Mouse (Mus musculus): ENCODE measurements around the gene Fancm. TPM values are rescaled to one million over a fixed set of nuclear protein-coding genes. Genes with fewer than 3 reads are reported as not detected.

Fancm gene
- total and polyA plus RNA-seq, 2 experiments: 0.70 to 3.8 TPM

GRCm38 (mm10) chr12:65048799-65049198 is 26.6 kb upstream of the Fancm start:
- Histone ChIP-seq H3K27ac (replicated peaks; ENCODE audit: insufficient read depth, low read depth, low read length) (no peak overlapping the region), H3K4me1 (ENCODE audit: control insufficient read depth, insufficient read depth, low read length) (no peaks in the 10 kb centered on the region), H3K27me3 (ENCODE audit: control insufficient read depth, insufficient read depth, low read length) (no peaks in the 10 kb centered on the region), H3K4me3 (ENCODE audit: insufficient read depth, low read depth, low read length) (no peak overlapping the region), H3K9ac (ENCODE audit: low read depth, low read length) (no peak overlapping the region), H3K36me3 (ENCODE audit: control insufficient read depth, insufficient read depth, low read length) (peaks cover 37% of the 10 kb centered on the region), H3K79me2 (ENCODE audit: control insufficient read depth, insufficient read depth, low read length) (peaks cover 3% of the 10 kb centered on the region; the same call in 1 of the 2 replicates)
- no peak for DNase-seq (ENCODE audit: extremely low read depth, low read depth, low spot score)
- TF ChIP-seq POLR2A (IDR thresholded peaks at IDR 0.05; ENCODE audit: extremely low read depth, insufficient read depth, low read length) (no peak), CTCF (IDR thresholded peaks at IDR 0.05; ENCODE audit: low read depth, low read length) (no peak)

DNA sequence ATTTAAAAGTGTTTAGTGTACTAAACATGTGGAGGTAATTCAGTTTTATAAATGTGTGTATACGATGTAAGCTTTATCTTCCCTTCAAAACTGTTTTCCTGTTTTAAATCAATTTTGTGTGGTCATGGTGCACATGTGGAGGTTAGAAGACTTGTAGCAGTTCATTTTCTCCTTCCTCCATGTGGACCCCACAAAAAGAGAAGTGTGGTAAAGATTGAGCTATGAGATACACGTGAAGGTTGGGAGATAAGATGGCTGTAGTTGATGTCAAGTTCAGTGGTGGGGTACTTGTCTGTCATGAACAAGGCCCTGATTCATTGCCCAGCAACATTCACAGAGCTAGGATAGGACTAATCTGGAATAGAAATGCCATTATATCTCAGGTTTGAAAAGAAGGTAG is 17.2 kb upstream of the Fancm start:
- H3K36me3 ChIP-seq (ENCODE audit: control insufficient read depth, insufficient read depth, low read length): peaks cover 59% of the 10 kb centered on the region
- no peak overlapping the region for H3K9ac ChIP-seq (ENCODE audit: low read depth, low read length)
- no peak overlapping the region for H3K4me3 ChIP-seq (ENCODE audit: insufficient read depth, low read depth, low read length)
- DNase-seq (ENCODE audit: extremely low read depth, low read depth, low spot score): no peak
- no peak overlapping the region for H3K27ac ChIP-seq (replicated peaks; ENCODE audit: insufficient read depth, low read depth, low read length)
- TF ChIP-seq POLR2A (IDR thresholded peaks at IDR 0.05; ENCODE audit: extremely low read depth, insufficient read depth, low read length) (no peak), CTCF (IDR thresholded peaks at IDR 0.05; ENCODE audit: low read depth, low read length) (no peak)
- no peaks in the 10 kb centered on the region for H3K27me3 ChIP-seq (ENCODE audit: control insufficient read depth, insufficient read depth, low read length)
- no peaks in the 10 kb centered on the region for H3K79me2 ChIP-seq (ENCODE audit: control insufficient read depth, insufficient read depth, low read length)
- H3K4me1 ChIP-seq (ENCODE audit: control insufficient read depth, insufficient read depth, low read length): no peaks in the 10 kb centered on the region
- 78% methylated on average over 2 of the region's 2 CpGs for WGBS

DNA sequence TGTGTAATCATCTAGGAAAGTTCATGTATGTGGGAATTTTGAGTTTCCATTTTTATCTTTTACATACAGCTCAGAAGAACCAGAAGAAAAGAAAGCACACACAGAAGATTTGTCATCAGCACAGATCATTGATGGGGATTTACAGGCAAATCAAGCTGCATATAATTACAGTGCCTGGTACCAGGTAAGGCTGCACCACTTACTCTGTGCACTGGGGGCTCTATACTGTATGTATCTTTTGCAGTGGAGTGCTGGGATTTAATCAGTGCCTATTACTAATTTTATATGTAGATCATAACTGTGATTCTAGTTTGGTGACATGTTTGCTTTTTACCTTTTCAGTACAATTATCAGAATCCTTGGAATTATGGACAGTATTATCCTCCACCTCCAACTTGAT is 14.3 kb upstream of the Fancm start:
- no peak for TF ChIP-seq POLR2A (IDR thresholded peaks at IDR 0.05; ENCODE audit: extremely low read depth, insufficient read depth, low read length)
- TF ChIP-seq CTCF (IDR thresholded peaks at IDR 0.05; ENCODE audit: low read depth, low read length): no peak
- no peak overlapping the region for H3K4me3 ChIP-seq (ENCODE audit: insufficient read depth, low read depth, low read length)
- DNase-seq (ENCODE audit: extremely low read depth, low read depth, low spot score): no peak
- H3K9ac ChIP-seq (ENCODE audit: low read depth, low read length): no peak overlapping the region
- no peaks in the 10 kb centered on the region for H3K27me3 ChIP-seq (ENCODE audit: control insufficient read depth, insufficient read depth, low read length)
- H3K36me3 ChIP-seq (ENCODE audit: control insufficient read depth, insufficient read depth, low read length): peaks cover 53% of the 10 kb centered on the region
- H3K79me2 ChIP-seq (ENCODE audit: control insufficient read depth, insufficient read depth, low read length): no peaks in the 10 kb centered on the region
- H3K4me1 ChIP-seq (ENCODE audit: control insufficient read depth, insufficient read depth, low read length): no peaks in the 10 kb centered on the region
- H3K27ac ChIP-seq (replicated peaks; ENCODE audit: insufficient read depth, low read depth, low read length): no peak overlapping the region

DNA sequence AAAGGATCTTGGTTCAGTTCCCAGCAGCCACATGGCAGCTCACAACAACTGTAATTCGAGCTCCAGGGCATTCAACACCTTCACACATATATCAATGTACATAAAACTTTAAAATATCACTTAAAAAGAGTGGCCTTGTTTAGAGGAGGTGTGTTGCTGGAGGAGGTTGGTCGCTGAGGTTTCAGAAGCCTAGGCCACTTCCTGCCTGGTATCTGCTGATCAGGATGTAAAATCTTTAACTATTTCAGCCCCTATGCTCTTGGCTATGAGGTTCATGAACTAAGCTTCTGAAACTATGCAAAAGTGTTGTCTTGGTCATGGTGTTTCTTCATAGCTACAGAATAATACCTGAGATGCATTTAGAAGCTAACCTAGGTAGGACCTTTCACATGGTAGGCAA is 10.2 kb upstream of the Fancm start:
- Histone ChIP-seq H3K9ac (ENCODE audit: low read depth, low read length) (no peak overlapping the region), H3K79me2 (ENCODE audit: control insufficient read depth, insufficient read depth, low read length) (no peaks in the 10 kb centered on the region)

GRCm38 (mm10) chr12:65066234-65066633 is 9.2 kb upstream of the Fancm start:
- no peak for DNase-seq (ENCODE audit: extremely low read depth, low read depth, low spot score)
- WGBS: 41% methylated on average over 3 of the region's 3 CpGs
- Histone ChIP-seq H3K27ac (replicated peaks; ENCODE audit: insufficient read depth, low read depth, low read length) (no peak overlapping the region), H3K27me3 (ENCODE audit: control insufficient read depth, insufficient read depth, low read length) (no peaks in the 10 kb centered on the region), H3K36me3 (ENCODE audit: control insufficient read depth, insufficient read depth, low read length) (peaks cover 36% of the 10 kb centered on the region), H3K79me2 (ENCODE audit: control insufficient read depth, insufficient read depth, low read length) (no peaks in the 10 kb centered on the region), H3K4me1 (ENCODE audit: control insufficient read depth, insufficient read depth, low read length) (no peaks in the 10 kb centered on the region), H3K9ac (ENCODE audit: low read depth, low read length) (no peak overlapping the region), H3K4me3 (ENCODE audit: insufficient read depth, low read depth, low read length) (no peak overlapping the region)
- TF ChIP-seq POLR2A (IDR thresholded peaks at IDR 0.05; ENCODE audit: extremely low read depth, insufficient read depth, low read length): no peak
- TF ChIP-seq CTCF (IDR thresholded peaks at IDR 0.05; ENCODE audit: low read depth, low read length): no peak

More for the DNA sequence above, 10.2 kb upstream of the Fancm start:
- no peak for DNase-seq (ENCODE audit: extremely low read depth, low read depth, low spot score)
- Histone ChIP-seq H3K27ac (replicated peaks; ENCODE audit: insufficient read depth, low read depth, low read length) (no peak overlapping the region), H3K36me3 (ENCODE audit: control insufficient read depth, insufficient read depth, low read length) (peaks cover 44% of the 10 kb centered on the region), H3K4me3 (ENCODE audit: insufficient read depth, low read depth, low read length) (no peak overlapping the region), H3K27me3 (ENCODE audit: control insufficient read depth, insufficient read depth, low read length) (no peaks in the 10 kb centered on the region), H3K4me1 (ENCODE audit: control insufficient read depth, insufficient read depth, low read length) (no peaks in the 10 kb centered on the region)
- WGBS: 65% methylated on average over 2 of the region's 2 CpGs
- no peak for TF ChIP-seq CTCF (IDR thresholded peaks at IDR 0.05; ENCODE audit: low read depth, low read length)

- Histone ChIP-seq H3K27ac (replicated peaks; ENCODE audit: insufficient read depth, low read depth, low read length) (no peak overlapping the region), H3K79me2 (ENCODE audit: control insufficient read depth, insufficient read depth, low read length) (no peaks in the 10 kb centered on the region), H3K36me3 (ENCODE audit: control insufficient read depth, insufficient read depth, low read length) (peaks cover 24% of the 10 kb centered on the region), H3K9ac (ENCODE audit: low read depth, low read length) (no peak overlapping the region), H3K4me3 (ENCODE audit: insufficient read depth, low read depth, low read length) (no peak overlapping the region), H3K4me1 (ENCODE audit: control insufficient read depth, insufficient read depth, low read length) (no peaks in the 10 kb centered on the region), H3K27me3 (ENCODE audit: control insufficient read depth, insufficient read depth, low read length) (no peaks in the 10 kb centered on the region)
- no peak for TF ChIP-seq POLR2A (IDR thresholded peaks at IDR 0.05; ENCODE audit: extremely low read depth, insufficient read depth, low read length)
- TF ChIP-seq CTCF (IDR thresholded peaks at IDR 0.05; ENCODE audit: low read depth, low read length): no peak
- no peak for DNase-seq (ENCODE audit: extremely low read depth, low read depth, low spot score)
- 77% methylated on average over 4 of the region's 4 CpGs for WGBS
Measured at GRCm38 (mm10) chr12:65068409-65068808, 7.0 kb upstream of the Fancm start.

Measured in liver, adult 2 months (tissue).